Mouse (Mus musculus) CH12.LX (cell line): ENCODE measurements around the gene Lix1l. TPM values are rescaled to one million over a fixed set of nuclear protein-coding genes. Genes with fewer than 3 reads are reported as not detected.
A peak's percentile ranks its signal among the peaks of the same experiment; 100 is the strongest.

ENCODE experiments used
- DNase-seq: peaks from one replicate; pipeline ENCODE4 v3.0.0-alpha.2; 2013; ENCODE audit errors: extremely low read depth
- H3K27ac ChIP-seq: 2 replicates; pipeline ENCODE4 v1.5.1; 2012; ENCODE audit warnings: low read depth, mild to moderate bottlenecking, control low read depth, moderate library complexity; ENCODE audit not compliant: insufficient read depth
- H3K27me3 ChIP-seq: replicated peaks from 2 replicates; pipeline ENCODE3; 2012; ENCODE audit warnings: inconsistent platforms
- H3K36me3 ChIP-seq, 2 experiments: replicated peaks in 1 of 2; 2 replicates each; pipeline versions ENCODE3 to v1.6.1; 2012; ENCODE audit warnings: inconsistent platforms in 1 of 2, low read length in 1 of 2, mild to moderate bottlenecking in 1 of 2, mixed read lengths in 1 of 2, moderate library complexity in 1 of 2; ENCODE audit not compliant: control insufficient read depth in 1 of 2, insufficient read depth in 1 of 2
- H3K4me1 ChIP-seq, 2 experiments: 2 replicates each; pipeline ENCODE4 v1.6.1; 2012; ENCODE audit warnings: inconsistent platforms in 1 of 2, moderate library complexity in 1 of 2; ENCODE audit not compliant: insufficient read depth in 2 of 2, control insufficient read depth in 1 of 2
- H3K4me2 ChIP-seq: 2 replicates; pipeline ENCODE4 v1.6.1; 2012; ENCODE audit warnings: low read depth, mild to moderate bottlenecking, control low read depth; ENCODE audit not compliant: poor library complexity, insufficient read depth, severe bottlenecking
- H3K4me3 ChIP-seq, 3 experiments: fragments of 150-350 bp in 1 of 3; sonication (generic) in 1 of 3; replicated peaks in 1 of 3; 2 replicates each; pipeline versions ENCODE3 to v1.5.1; 2011 to 2012; ENCODE audit warnings: low read depth in 2 of 3, low read length in 2 of 3, mild to moderate bottlenecking in 2 of 3, moderate library complexity in 2 of 3, control low read depth in 1 of 3, improper control_type of control experiment in 1 of 3, inconsistent platforms in 1 of 3, mixed read lengths in 1 of 3; ENCODE audit not compliant: poor library complexity in 1 of 3
- H3K79me2 ChIP-seq: replicated peaks from 2 replicates; pipeline ENCODE4 v1.6.1; 2012; ENCODE audit warnings: mild to moderate bottlenecking, moderate library complexity; ENCODE audit not compliant: control insufficient read depth, poor library complexity, insufficient read depth, severe bottlenecking; ENCODE audit errors: extremely low read depth
- H3K9ac ChIP-seq: 2 replicates; pipeline ENCODE4 v1.6.1; 2012; ENCODE audit warnings: low read depth, mild to moderate bottlenecking, control low read depth, moderate library complexity; ENCODE audit not compliant: insufficient read depth
- H3K9me3 ChIP-seq: replicated peaks from 2 replicates; pipeline ENCODE3; 2012; ENCODE audit warnings: low read length, inconsistent platforms, mixed read lengths
- BHLHE40 ChIP-seq: IDR thresholded peaks from 2 replicates; pipeline ENCODE4 v1.6.1; 2011; ENCODE audit warnings: mild to moderate bottlenecking, low read depth, low read length, improper control_type of control experiment
- EP300 ChIP-seq: IDR thresholded peaks from 2 replicates; pipeline ENCODE4 v1.6.1; 2011; ENCODE audit warnings: low read length, improper control_type of control experiment
- ETS1 ChIP-seq: conservative IDR thresholded peaks from 2 replicates; pipeline ENCODE4 v1.6.1; 2012; ENCODE audit warnings: low read depth, mild to moderate bottlenecking, inconsistent platforms, low read length, improper control_type of control experiment, moderate library complexity
- GABPA ChIP-seq: IDR thresholded peaks from 2 replicates; pipeline ENCODE4 v1.6.1; 2012; ENCODE audit warnings: low read depth, low read length, improper control_type of control experiment, inconsistent platforms; ENCODE audit not compliant: insufficient replicate concordance
- HCFC1 ChIP-seq: IDR thresholded peaks from 2 replicates; pipeline ENCODE4 v1.6.1; 2012; ENCODE audit warnings: low read depth, mild to moderate bottlenecking, inconsistent platforms, low read length, improper control_type of control experiment
- IRF4 ChIP-seq: IDR thresholded peaks from 2 replicates; pipeline ENCODE4 v1.6.1; 2014; ENCODE audit warnings: low read depth, mild to moderate bottlenecking, inconsistent platforms, low read length, improper control_type of control experiment
- JUN ChIP-seq: IDR thresholded peaks from 2 replicates; pipeline ENCODE4 v1.6.1; 2011; ENCODE audit warnings: low read depth, mild to moderate bottlenecking, low read length, improper control_type of control experiment, moderate library complexity; ENCODE audit not compliant: insufficient read depth
- JUND ChIP-seq: conservative IDR thresholded peaks from 2 replicates; pipeline ENCODE4 v1.6.1; 2011; ENCODE audit warnings: low read depth, low read length, improper control_type of control experiment
- MAFK ChIP-seq: IDR thresholded peaks from 2 replicates; pipeline ENCODE4 v1.6.1; 2011; ENCODE audit warnings: low read length, improper control_type of control experiment; ENCODE audit not compliant: insufficient replicate concordance
- MAZ ChIP-seq: IDR thresholded peaks from 2 replicates; pipeline ENCODE4 v1.6.1; 2012; ENCODE audit warnings: low read depth, mild to moderate bottlenecking, inconsistent platforms, low read length, improper control_type of control experiment, moderate library complexity
- MYC ChIP-seq: IDR thresholded peaks from 2 replicates; pipeline ENCODE4 v1.6.1; 2011; ENCODE audit warnings: low read depth, mild to moderate bottlenecking, improper control_type of control experiment, low read length
- PAX5 ChIP-seq: IDR thresholded peaks from 2 replicates; pipeline ENCODE4 v1.6.1; 2012; ENCODE audit warnings: low read length, inconsistent platforms, mixed read lengths
- POLR2A ChIP-seq: IDR thresholded peaks from 2 replicates; pipeline ENCODE4 v1.6.1; 2011; ENCODE audit warnings: low read depth, mild to moderate bottlenecking, improper control_type of control experiment, low read length
- POLR2AphosphoS2 ChIP-seq: IDR thresholded peaks from 2 replicates; pipeline ENCODE4 v1.6.1; 2011; ENCODE audit warnings: low read depth, low read length, improper control_type of control experiment
- RCOR1 ChIP-seq: conservative IDR thresholded peaks from 2 replicates; pipeline ENCODE4 v1.6.1; 2012; ENCODE audit warnings: low read depth, mild to moderate bottlenecking, inconsistent platforms, low read length, improper control_type of control experiment
- UBTF ChIP-seq: IDR thresholded peaks from 2 replicates; pipeline ENCODE4 v1.6.1; 2012; ENCODE audit warnings: low read depth, mild to moderate bottlenecking, inconsistent platforms, low read length, improper control_type of control experiment, moderate library complexity
- USF2 ChIP-seq: conservative IDR thresholded peaks from 2 replicates; pipeline ENCODE4 v1.6.1; 2011; ENCODE audit warnings: low read depth, low read length, improper control_type of control experiment
- ZC3H11A ChIP-seq: IDR thresholded peaks from 2 replicates; pipeline ENCODE4 v1.6.1; 2012; ENCODE audit warnings: low read depth, mild to moderate bottlenecking, inconsistent platforms, low read length, improper control_type of control experiment
- dilution Hi-C: fragments of 300-500 bp; cut with MboI; formaldehyde crosslinking; loops from 2 replicates; pipeline ENCODE4 v1.14.3; 2020; ENCODE audit warnings: low sequenced_read_pairs; ENCODE audit not compliant: extremely low pct_unique_long_range_greater_than_20kb, extremely low pct_ligation_motif_present
- in situ Hi-C: fragments of 300-500 bp; cut with MboI; formaldehyde crosslinking; loops from 3 replicates; pipeline ENCODE4 v1.14.3; 2019; ENCODE audit warnings: low sequenced_read_pairs, low pct_ligation_motif_present, low pct_unique_long_range_greater_than_20kb, mixed read lengths
- polyA plus RNA-seq: library from polyadenylated mRNA; unstranded; fragments of >175 nt; gene quantifications from 2 replicates; pipeline ENCODE4 v1.2.1, GENCODE M21; 2012; ENCODE audit warnings: low read depth; ENCODE audit not compliant: insufficient read length
- total RNA-seq, 2 experiments: library from RNA; depleted of rRNA; stranded (reverse); fragments of 300-350 nt in 1 of 2; fragments of >200 nt in 1 of 2; gene quantifications; 2 replicates each; pipeline ENCODE4 v1.2.3; 2012 to 2014

Lix1l gene
- total and polyA plus RNA-seq, 3 experiments: 4.0 to 4.6 (median 4.5) TPM

DNA sequence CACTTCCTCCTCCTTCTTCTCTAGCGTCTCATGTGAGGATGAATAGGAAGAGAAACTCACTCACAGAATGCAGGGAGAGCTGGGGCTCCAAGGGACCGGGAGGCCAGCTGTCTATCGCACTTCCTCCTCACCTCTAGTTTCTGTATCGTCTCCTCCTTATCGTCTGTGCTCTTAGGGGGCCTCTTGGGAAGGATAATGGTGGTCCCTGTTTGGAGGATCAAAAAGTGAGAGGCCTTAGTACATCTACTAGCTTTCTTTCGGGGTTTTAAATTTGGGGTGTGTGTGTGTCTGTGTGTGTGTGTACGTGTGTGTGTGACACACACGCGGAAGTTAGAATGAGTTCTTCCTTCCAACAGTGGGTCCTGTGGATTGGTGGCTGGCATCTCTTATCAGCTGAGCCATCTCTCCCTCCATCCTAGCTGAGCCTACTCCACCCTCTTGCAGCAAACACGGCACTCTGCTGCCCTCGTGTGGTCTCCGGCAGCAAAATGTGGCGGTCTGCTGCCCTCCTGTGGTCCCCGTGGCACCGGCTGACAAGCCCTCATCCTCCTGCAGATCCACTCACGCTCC is 21.0 kb upstream of the Lix1l start (continued):
- TF ChIP-seq POLR2A (0 out of 2 replicates have a peak, but pooled peaks have one; percentile 29), JUN (no peak), RCOR1 (peak; percentile 70), PAX5 (no peak), ETS1 (peak; percentile 41), POLR2AphosphoS2 (no peak), USF2 (no peak), MYC (no peak; the same call in 1 of the 2 replicates), JUND (peak; percentile 27; the same call in 1 of the 2 replicates), BHLHE40 (0 out of 2 replicates have a peak, but pooled peaks have one; percentile 15), MAFK (no peak), MAZ (peak; percentile 78), EP300 (peak; percentile 24; the same call in 1 of the 2 replicates), GABPA (no peak), UBTF (0 out of 2 replicates have a peak, but pooled peaks have one; percentile 4), IRF4 (peak; percentile 70; the same call in 1 of the 2 replicates), HCFC1 (peak; percentile 29; the same call in 1 of the 2 replicates)
- TF ChIP-seq, all 38 proteins: peak for 25

GRCm38 (mm10) chr3:96581141-96581540 is 19.8 kb upstream of the Lix1l start:
- Histone ChIP-seq H3K4me2 (no peak overlapping the region), H3K9me3 (no peaks in the 10 kb centered on the region), H3K27ac (no peak overlapping the region), H3K4me1 (peaks cover 5 to 30% of the 10 kb centered on the region in 2 experiments), H3K36me3 (peaks cover 0 to 6% of the 10 kb centered on the region in 2 experiments), H3K27me3 (no peaks in the 10 kb centered on the region), H3K9ac (no peak overlapping the region), H3K4me3 (no peak overlapping the region), H3K79me2 (no peaks in the 10 kb centered on the region)
- TF ChIP-seq ZC3H11A (no peak), POLR2A (no peak)
- no peak for DNase-seq
- in situ Hi-C loops (loop anchor here (5.0 kb wide), 1 partner anchor 39 kb away; no protein-coding TSS in a partner anchor), dilution Hi-C loops (no loop called here)
